Mouse (Mus musculus) mature B cell (primary cell): ENCODE results near the gene Mbnl2.

Experiments used
- in situ Hi-C: fragments of 300-500 bp; cut with MboI; formaldehyde crosslinking; loops from 2 replicates; pipeline ENCODE4 v1.14.3; 2019

Gene Mbnl2

DNA sequence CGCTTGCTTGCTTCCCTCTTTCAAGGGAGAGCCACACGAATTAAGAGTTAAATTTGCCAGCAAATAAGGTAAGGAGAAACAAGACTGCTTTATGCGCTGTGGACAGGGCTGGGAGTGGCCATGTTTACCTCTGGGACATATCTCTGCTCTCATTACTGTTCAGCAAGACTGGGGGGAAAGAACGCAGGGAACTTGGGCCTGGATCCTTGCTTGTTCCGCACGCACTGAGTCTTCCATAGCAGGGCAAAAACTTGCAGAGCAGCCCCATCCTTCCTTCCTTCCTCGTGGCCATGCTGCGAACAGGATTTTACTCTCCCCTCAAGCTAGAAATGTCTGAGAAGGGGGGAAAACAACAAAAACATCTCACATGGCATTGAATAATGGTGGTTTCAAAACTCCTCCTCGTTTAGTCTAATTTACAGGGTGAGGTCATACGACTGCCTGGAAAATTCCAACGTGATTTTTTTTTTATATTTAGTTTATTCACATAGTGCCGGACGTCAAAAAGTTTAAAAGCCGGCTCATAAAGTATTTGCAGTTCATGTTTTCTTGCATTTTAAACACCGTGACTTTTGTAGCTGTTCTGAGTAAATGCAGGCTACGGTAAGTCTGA, 21.8 kb downstream of the Mbnl2 start:
- in situ Hi-C loops: no loop called here

- in situ Hi-C loops: no loop called here
Observed at GRCm38 (mm10) chr14:120297833-120298232, 22.4 kb downstream of the Mbnl2 start.

DNA sequence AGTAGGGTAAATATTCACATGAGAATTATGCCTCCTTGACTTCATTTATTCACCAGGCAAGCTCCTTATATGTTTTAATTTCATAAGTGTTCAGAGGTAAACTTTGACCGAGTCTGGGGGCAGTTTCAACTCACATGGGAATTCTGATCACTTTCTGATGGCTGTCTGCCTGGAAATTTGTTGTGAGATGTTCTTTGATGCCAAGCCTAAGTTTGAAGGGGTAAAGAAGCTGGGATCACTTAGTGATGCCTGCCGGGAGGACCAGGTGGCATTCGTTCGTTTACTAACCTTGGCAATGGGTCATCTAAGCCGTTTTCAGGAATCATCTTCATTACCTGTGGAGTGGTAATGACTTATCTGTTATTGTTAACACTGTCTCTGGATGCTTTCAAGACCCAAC, 23.0 kb downstream of the Mbnl2 start:
- in situ Hi-C loops: no loop called here

DNA sequence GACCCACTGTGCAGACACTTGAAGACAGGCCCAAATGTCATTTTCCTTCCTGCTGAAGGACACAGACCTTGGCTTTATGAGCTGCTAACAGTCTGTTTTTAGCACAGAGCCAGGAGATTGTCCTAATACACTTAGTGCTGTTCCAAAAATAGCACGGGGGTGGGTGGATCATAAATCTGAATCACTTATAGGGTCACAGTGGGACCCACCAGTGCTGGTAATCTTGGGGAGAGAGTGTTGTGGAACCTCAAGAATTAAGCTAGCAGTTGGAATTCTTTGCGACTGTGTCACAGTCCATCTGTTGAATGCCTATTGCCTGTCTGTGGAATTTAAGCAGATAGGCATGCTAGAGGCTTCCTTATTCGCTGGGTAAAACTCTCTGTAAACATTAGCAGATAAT, 24.2 kb downstream of the Mbnl2 start:
- in situ Hi-C loops: no loop called here

- in situ Hi-C loops: no loop called here
Observed at GRCm38 (mm10) chr14:120300191-120300590, 24.7 kb downstream of the Mbnl2 start.

DNA sequence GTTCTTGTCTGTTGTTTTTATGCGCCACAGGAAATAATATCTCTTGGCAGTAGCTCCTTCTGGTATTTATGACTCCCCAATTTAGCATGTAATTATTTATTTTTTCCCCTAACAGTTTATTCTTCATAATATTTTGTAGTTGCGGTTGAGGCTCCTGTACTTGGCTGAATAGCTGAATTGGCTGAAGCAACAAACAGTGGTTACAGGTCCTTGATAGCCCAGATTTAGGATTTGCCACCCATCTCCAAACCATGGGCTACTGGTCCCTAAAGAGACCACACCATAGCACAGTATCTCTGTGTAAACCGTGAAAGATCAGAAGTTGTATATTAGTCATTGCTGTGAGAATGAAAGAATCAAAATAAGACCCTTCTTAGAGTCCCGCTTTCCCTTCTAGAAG, 25.3 kb downstream of the Mbnl2 start:
- in situ Hi-C loops: no loop called here

DNA sequence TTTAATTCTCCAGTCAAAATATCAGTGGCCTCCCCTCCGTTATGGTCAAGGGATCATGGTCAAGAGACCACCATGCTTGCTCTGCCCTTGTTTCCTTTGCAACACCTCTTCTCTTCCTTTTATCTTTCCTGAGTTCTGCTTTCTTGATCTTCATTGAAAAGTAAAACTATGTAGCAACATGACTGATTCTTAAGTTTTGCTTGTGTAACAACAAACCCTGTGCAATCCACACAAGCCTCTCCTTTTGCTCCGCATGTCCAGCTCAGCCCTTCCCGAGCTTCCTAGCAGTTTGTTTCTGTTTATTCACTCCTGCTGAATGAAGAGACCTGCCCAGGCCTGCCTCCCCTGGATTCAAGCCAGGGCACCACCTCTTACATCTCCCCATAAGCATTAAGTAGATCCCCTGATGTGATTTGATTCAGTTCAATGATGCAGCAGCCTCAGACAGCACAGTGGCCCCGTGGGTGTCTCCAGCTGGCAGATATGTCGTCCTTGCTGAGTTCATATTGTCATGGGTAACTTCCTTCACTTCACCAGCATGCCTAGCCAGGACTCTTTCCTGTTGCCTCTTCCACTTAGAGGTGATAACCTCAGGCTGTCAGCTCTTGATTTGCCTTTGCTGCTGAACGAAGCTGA, 27.6 kb downstream of the Mbnl2 start:
- in situ Hi-C loops: no loop called here

- in situ Hi-C loops: no loop called here
Observed at GRCm38 (mm10) chr14:120306229-120306628, 30.8 kb downstream of the Mbnl2 start.

DNA sequence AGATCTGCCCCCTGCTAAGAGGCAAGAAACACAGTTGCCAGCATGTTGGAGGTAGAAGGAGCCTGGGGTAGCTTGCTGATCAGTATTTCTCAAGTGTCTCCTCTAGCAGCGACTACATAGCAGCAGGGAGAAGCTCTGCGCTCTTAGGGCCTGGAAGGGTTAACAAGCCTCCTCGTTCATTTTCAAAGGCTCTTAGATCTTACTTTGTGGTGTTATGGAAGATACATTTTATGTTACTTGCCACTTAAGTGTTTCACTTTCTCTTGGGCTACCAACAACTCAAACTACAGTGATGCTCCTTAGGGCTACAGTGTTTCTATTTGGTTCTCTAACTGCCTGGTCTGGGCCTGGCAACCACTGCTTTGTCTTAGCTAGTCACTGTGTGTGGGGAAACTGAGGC, 31.9 kb downstream of the Mbnl2 start:
- in situ Hi-C loops: no loop called here

DNA sequence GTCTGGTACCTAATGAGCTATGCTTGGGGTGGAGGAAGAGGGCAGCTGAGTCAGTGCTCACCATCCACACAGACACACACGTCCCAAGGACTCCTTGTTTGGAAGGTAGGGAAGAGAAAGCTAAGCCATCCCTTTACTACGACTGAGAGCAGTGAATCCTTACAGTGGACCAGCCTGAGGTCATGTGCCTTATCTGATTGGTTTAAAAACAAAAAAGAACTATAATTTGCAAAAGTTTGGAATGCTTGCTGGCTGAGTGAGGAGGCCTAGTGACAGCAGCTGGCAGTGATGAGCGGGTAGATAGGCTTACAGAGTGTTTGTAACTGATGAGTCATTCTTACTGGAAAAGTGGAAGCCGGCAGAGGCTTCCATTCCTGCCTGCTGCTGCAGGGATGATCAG, 32.5 kb downstream of the Mbnl2 start:
- in situ Hi-C loops: no loop called here

DNA sequence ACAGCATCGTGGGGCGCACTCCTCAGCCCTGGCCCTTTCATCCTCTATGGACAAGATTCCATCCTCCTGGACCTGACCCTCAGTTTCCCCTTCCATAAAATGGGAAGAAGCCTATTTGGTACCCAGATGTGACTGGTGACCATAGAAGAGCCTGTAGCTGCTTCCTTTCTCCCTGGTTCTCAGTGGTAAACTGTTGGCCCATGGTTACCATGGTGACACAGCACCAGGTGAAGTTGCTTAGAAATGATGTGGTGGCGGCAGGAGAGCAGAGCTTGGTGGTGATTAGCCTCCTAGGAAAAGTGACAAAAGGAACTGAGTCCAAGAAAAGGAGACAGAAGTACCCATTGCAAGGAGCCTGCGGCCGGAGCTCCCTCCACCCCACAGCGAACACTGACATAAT, 34.2 kb downstream of the Mbnl2 start:
- in situ Hi-C loops: no loop called here

DNA sequence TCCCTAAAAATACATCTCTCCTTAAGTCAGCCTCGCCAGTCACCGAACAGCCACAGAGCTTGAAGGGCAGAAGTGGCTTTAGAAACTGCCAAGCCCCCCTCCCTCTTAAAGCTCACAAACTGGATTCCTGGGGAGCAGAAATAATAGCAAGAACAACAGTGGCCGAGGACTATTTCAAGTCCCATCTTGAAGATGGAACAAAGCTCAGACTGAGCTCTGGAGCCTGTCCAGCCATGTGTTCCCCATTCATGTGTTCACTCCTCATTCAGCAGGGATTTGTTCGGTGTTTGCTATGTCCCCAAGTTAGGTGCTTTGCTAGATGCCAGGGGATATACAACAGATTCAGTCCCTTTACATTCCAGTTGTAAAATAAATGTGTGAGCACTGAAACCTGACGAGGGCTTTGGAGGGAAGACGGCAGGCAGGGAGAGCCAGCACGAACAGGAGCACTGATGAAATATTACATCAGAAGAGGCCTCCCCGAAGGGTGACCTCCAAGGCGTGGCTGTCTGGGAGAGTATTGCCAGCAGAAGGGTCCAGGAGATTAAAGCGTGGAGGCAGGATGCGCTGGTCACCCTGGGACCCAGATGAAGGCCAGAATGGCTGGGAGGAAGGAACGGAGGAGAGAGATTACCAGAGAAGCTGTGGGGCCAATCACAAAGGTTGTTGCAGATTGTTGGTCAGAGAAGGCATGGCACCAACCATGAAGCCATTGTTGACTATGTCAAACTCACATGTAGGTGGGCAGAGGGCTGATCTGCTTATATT, 36.0 kb downstream of the Mbnl2 start:
- in situ Hi-C loops: no loop called here

DNA sequence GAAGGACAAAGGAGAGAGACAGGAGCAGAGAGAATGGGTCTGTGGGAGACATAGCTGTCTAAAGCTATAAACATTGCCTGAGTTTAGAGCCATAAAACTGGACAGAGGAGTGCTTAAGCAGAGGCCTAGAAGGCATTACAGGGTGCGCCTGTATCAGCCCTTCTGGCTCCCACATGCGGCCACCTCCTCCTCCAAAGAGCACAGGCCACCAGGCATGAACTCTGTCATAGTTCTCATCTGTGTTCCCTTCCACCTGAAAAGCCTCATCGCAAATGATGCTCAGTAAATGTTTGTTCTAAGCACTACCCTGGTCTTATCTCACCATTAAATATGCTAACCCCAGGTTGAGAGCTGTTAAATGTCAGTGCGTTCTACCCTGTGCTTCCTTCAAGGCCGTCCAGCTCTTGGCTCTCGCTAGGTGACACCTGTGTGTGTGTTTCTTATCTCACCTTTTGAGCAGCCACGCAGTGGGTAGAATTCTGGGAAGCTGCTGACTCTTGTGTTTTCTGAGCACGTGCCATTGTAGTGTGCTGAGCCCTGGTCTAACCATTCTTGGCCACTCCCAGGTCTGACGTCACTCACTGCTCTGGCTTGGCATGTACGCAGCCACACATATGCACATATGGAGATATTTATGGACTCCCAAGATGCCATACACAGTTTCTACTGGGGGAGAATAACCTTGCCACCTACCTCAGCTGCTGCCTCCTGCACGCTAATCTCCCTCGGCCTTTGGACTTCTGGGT, 37.4 kb downstream of the Mbnl2 start:
- in situ Hi-C loops: no loop called here

DNA sequence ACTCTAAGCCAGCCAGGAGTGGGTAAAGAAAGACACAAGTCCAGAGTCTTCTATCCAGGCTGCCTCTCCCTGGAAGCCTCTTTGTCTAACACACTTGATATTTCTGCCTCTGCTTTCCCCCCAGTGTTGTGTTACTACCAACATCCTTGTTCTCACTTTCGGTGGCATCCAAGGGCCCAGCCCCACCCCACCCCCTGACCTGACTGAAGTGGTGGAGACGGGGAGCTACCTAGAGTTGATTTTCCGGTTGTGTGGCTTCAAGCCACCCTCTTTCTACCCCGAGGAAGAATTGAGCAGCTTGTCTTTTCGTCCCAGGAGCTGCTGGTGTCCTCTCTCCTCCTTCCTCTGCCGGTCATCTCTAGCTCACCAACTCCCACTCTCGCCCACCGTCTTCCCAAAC, 38.0 kb downstream of the Mbnl2 start:
- in situ Hi-C loops: no loop called here

GRCm38 (mm10) chr14:120315721-120316120, 40.3 kb downstream of the Mbnl2 start:
- in situ Hi-C loops: no loop called here

- in situ Hi-C loops: no loop called here
Observed at GRCm38 (mm10) chr14:120318326-120318935, 43.0 kb downstream of the Mbnl2 start.

GRCm38 (mm10) chr14:120318974-120319731, 43.7 kb downstream of the Mbnl2 start:
- in situ Hi-C loops: no loop called here

DNA sequence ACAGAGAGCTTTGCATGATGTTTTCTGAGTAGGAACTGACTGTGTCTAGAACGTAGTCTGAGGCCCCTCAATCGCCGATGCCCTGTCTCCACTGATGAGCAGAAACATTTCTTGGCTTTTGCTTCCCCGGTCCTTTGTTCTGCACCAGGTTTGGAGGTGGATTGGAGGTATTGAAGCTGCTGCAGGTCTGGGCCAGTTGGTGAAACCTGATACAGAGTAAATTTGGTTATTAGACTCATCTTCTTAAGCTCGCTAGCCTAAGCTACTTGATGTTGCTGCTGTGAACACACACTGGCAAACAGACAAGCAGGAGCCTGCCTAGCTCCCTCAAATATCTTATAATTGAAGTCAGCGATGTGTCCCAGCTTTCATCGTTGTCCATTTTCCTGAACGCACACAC, 46.6 kb downstream of the Mbnl2 start:
- in situ Hi-C loops: no loop called here

- in situ Hi-C loops: no loop called here
Observed at GRCm38 (mm10) chr14:120323111-120323510, 47.6 kb downstream of the Mbnl2 start.

DNA sequence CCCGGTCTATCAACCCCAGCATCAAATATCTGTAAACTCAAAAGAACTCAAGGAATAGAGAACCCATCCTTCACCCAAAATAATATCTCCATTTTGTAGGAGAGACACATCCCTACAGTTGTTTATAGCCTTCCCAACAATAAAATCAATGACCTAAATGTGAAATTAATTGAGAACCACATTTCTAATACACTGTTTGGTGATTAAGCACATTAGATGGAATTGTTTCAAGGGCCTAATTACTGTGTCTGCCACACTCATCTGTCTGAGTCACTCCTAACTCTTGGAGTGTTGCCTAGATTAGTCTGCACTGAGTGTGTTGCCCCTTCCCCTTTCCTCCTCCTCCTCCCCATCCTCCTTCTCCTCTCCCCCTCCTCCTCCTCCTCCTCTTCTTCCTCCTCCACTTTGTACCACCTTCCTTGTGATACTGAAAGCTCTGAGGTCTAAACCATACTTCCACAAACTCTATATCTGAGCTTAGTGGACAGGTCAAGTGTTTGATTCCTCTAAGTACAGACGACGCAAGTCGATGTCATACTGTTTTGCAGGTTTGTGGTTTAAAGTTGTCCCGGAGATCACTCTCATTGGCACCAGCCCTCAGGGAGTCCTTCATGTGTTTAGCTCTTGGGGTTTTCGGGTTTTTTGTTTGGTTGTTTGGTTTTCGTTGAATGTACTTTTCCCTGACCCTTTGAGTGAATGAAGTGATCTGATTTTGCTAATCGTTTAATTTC, 48.8 kb downstream of the Mbnl2 start:
- in situ Hi-C loops: no loop called here
